Mouse (Mus musculus) stomach, embryonic 16.5 days (tissue): ENCODE results near the gene Npas3. TPM values are rescaled to one million over a fixed set of nuclear protein-coding genes. Genes with fewer than 3 reads are reported as not detected.
"Not testable (repeated sequence)": the region's sequence is repeated elsewhere in the genome, so short reads cannot be mapped to it uniquely, and the experiment has no call there.

Experiments
- ATAC-seq: fragments of 200-750 bp; cut with Nextera tagmentation; 2 replicates; pipeline ENCODE4 v1.8.0; 2017; ENCODE audit warnings: moderate number of reproducible peaks, moderate TSS enrichment; ENCODE audit not compliant: insufficient read depth, low FRiP score
- H3K27ac ChIP-seq: fragments of 300-500 bp; sonication (generic); 2 replicates; pipeline ENCODE4 v1.5.1; 2014; ENCODE audit warnings: low read length
- H3K27me3 ChIP-seq: fragments of 300-500 bp; sonication (generic); 2 replicates; pipeline ENCODE4 v1.6.1; 2014; ENCODE audit warnings: low read length, control low read depth, mixed read lengths; ENCODE audit not compliant: control insufficient read depth, insufficient read depth
- H3K36me3 ChIP-seq: fragments of 300-500 bp; sonication (generic); 2 replicates; pipeline ENCODE4 v1.6.1; 2014; ENCODE audit warnings: low read length; ENCODE audit not compliant: control insufficient read depth, insufficient read depth
- H3K4me1 ChIP-seq: fragments of 300-500 bp; sonication (generic); 2 replicates; pipeline ENCODE4 v1.6.1; 2014; ENCODE audit warnings: low read length, control low read depth, mixed read lengths; ENCODE audit not compliant: control insufficient read depth, insufficient read depth
- H3K4me2 ChIP-seq: fragments of 300-500 bp; sonication (generic); 2 replicates; pipeline ENCODE4 v1.6.1; 2014; ENCODE audit warnings: low read depth, low read length, mixed read lengths
- H3K4me3 ChIP-seq: fragments of 300-500 bp; sonication (generic); replicated peaks from 2 replicates; pipeline ENCODE4 v1.5.1; 2014; ENCODE audit warnings: mild to moderate bottlenecking, low read length
- H3K9ac ChIP-seq: fragments of 300-500 bp; sonication (generic); 2 replicates; pipeline ENCODE4 v1.6.1; 2014; ENCODE audit warnings: low read length
- H3K9me3 ChIP-seq: fragments of 300-500 bp; sonication (generic); replicated peaks from 2 replicates; pipeline ENCODE4 v1.6.1; 2016; ENCODE audit warnings: low read length, control low read depth; ENCODE audit not compliant: control insufficient read depth
- WGBS: fragments of 180-500 bp; shearing (Covaris S2); extraction: QIAGEN DNeasy Blood & Tissue Kit; methylation state at CpG from one replicate; pipeline ENCODE4 v1.1.7; 2014; 5-methylcytosine and 5-hydroxymethylcytosine counted together
- polyA plus RNA-seq: library from polyadenylated mRNA; unstranded; fragments of >200 nt; fragmentation: Nextera tagmentation; extraction: Ambion mirVana; gene quantifications from 2 replicates; pipeline ENCODE4 v1.2.1, GENCODE M21; 2015

The Npas3 gene
- polyA plus RNA-seq, 1 experiment from 2014 or later: 1.8 TPM

- Histone ChIP-seq H3K27ac (no peak overlapping the region), H3K4me2 (peak overlapping the region; percentile 84), H3K9me3 (no peaks in the 10 kb centered on the region), H3K36me3 (no peaks in the 10 kb centered on the region), H3K4me3 (peak overlapping the region; percentile 80), H3K4me1 (peaks cover 28% of the 10 kb centered on the region), H3K9ac (no peak overlapping the region), H3K27me3 (peaks cover 31% of the 10 kb centered on the region)
- WGBS: 2% methylated on average over 11 of the region's 11 CpGs
- ATAC-seq: peak; percentile 25; the same call in 1 of the 2 replicates
These were observed 3.3 kb downstream of the Npas3 start for GRCm38 (mm10) chr12:53251701-53252181.

GRCm38 (mm10) chr12:53252213-53252571 is 3.7 kb downstream of the Npas3 start:
- Histone ChIP-seq H3K4me3 (peak overlapping the region; percentile 80), H3K4me1 (peaks cover 24% of the 10 kb centered on the region), H3K9ac (peak overlapping the region; percentile 88), H3K27ac (peak overlapping the region; percentile 84), H3K27me3 (peaks cover 27% of the 10 kb centered on the region), H3K4me2 (peak overlapping the region; percentile 84), H3K9me3 (no peaks in the 10 kb centered on the region), H3K36me3 (no peaks in the 10 kb centered on the region)
- 0% methylated on average over 17 of the region's 23 CpGs for WGBS
- peak; percentile 49; the same call in 1 of the 2 replicates for ATAC-seq

- Histone ChIP-seq H3K27me3 (peaks cover 21% of the 10 kb centered on the region), H3K27ac (peak overlapping the region; percentile 84), H3K4me3 (peak overlapping the region; percentile 80), H3K4me2 (peak overlapping the region; percentile 84), H3K36me3 (no peaks in the 10 kb centered on the region), H3K9ac (peak overlapping the region; percentile 88), H3K9me3 (no peaks in the 10 kb centered on the region), H3K4me1 (peaks cover 18% of the 10 kb centered on the region)
- 1% methylated on average over 85 of the region's 115 CpGs for WGBS
- ATAC-seq: peak; percentile 47; the same call in 1 of the 2 replicates
These were observed 4.3 kb downstream of the Npas3 start for GRCm38 (mm10) chr12:53252572-53253422.

GRCm38 (mm10) chr12:53253461-53254159 is 5.1 kb downstream of the Npas3 start:
- H3K27ac ChIP-seq: peak overlapping the region; percentile 84
- peak overlapping the region; percentile 80 for H3K4me3 ChIP-seq
- WGBS: 2% methylated on average over 22 of the region's 32 CpGs
- peaks cover 12% of the 10 kb centered on the region for H3K4me1 ChIP-seq
- peak overlapping the region; percentile 88 for H3K9ac ChIP-seq
- ATAC-seq: peak; percentile 61; the same call in 1 of the 2 replicates
- H3K27me3 ChIP-seq: peaks cover 12% of the 10 kb centered on the region
- H3K36me3 ChIP-seq: no peaks in the 10 kb centered on the region
- no peaks in the 10 kb centered on the region for H3K9me3 ChIP-seq
- peak overlapping the region; percentile 84 for H3K4me2 ChIP-seq

- H3K9me3 ChIP-seq: no peaks in the 10 kb centered on the region
- H3K27ac ChIP-seq: no peak overlapping the region
- peak overlapping the region; percentile 88; the same call in 1 of the 2 replicates for H3K9ac ChIP-seq
- WGBS: 20% methylated on average over 6 of the region's 6 CpGs
- H3K4me3 ChIP-seq: peak overlapping the region; percentile 80
- ATAC-seq: no peak
- H3K36me3 ChIP-seq: no peaks in the 10 kb centered on the region
- peak overlapping the region; percentile 84 for H3K4me2 ChIP-seq
- H3K27me3 ChIP-seq: peaks cover 7% of the 10 kb centered on the region
- peaks cover 9% of the 10 kb centered on the region for H3K4me1 ChIP-seq
These were observed 5.6 kb downstream of the Npas3 start for GRCm38 (mm10) chr12:53254160-53254480.

- not testable (repeated sequence) for H3K27me3 ChIP-seq, ATAC-seq, H3K4me1 ChIP-seq
These were observed 26.0 kb downstream of the Npas3 start for GRCm38 (mm10) chr12:53274502-53274901.

GRCm38 (mm10) chr12:53277393-53277792 is 28.9 kb downstream of the Npas3 start:
- Histone ChIP-seq H3K27me3 (no peaks in the 10 kb centered on the region), H3K27ac (no peak overlapping the region), H3K4me1 (no peaks in the 10 kb centered on the region), H3K9me3 (no peaks in the 10 kb centered on the region), H3K4me2 (no peak overlapping the region), H3K36me3 (no peaks in the 10 kb centered on the region), H3K9ac (no peak overlapping the region), H3K4me3 (no peak overlapping the region)
- WGBS: 66% methylated on average over 6 of the region's 6 CpGs
- ATAC-seq: no peak

More at GRCm38 (mm10) chr12:53274502-53274901, 26.0 kb downstream of the Npas3 start:
- not testable (repeated sequence) for H3K9me3 ChIP-seq, H3K4me2 ChIP-seq, H3K27ac ChIP-seq, H3K36me3 ChIP-seq, H3K9ac ChIP-seq, H3K4me3 ChIP-seq

GRCm38 (mm10) chr12:53290341-53290740 is 41.9 kb downstream of the Npas3 start:
- Histone ChIP-seq H3K9me3 (no peaks in the 10 kb centered on the region), H3K4me2 (no peak overlapping the region), H3K27ac (no peak overlapping the region), H3K4me1 (peaks cover 9% of the 10 kb centered on the region; the same call in 1 of the 2 replicates), H3K36me3 (no peaks in the 10 kb centered on the region), H3K27me3 (no peaks in the 10 kb centered on the region), H3K9ac (no peak overlapping the region), H3K4me3 (no peak overlapping the region)
- no peak for ATAC-seq
- 88% methylated on average over 4 of the region's 4 CpGs for WGBS

- H3K9me3 ChIP-seq: no peaks in the 10 kb centered on the region
- H3K27ac ChIP-seq: no peak overlapping the region
- H3K9ac ChIP-seq: no peak overlapping the region
- H3K4me3 ChIP-seq: no peak overlapping the region
- no peaks in the 10 kb centered on the region for H3K27me3 ChIP-seq
- no peak overlapping the region for H3K4me2 ChIP-seq
- peaks cover 9% of the 10 kb centered on the region; the same call in 1 of the 2 replicates for H3K4me1 ChIP-seq
- ATAC-seq: no peak
- H3K36me3 ChIP-seq: no peaks in the 10 kb centered on the region
- WGBS: 84% methylated on average over 10 of the region's 10 CpGs
These were observed 42.4 kb downstream of the Npas3 start for GRCm38 (mm10) chr12:53290846-53291245.
